9 mouse cellular contexts compared by ENCODE assay signal in genomic region chr1:34579782-34580356, GRCm38 (mm10). TPM values are rescaled to one million over a fixed set of nuclear protein-coding genes. Genes with fewer than 3 reads are reported as not detected.
DNase-seq lines count a peak whose midpoint lies in the region; ATAC-seq and TF ChIP-seq lines count a peak whose summit lies in the region.
"Had no signal": no experiment of that assay in that cellular context is flagged by ENCODE, and none has a peak within 500 bp of the region (broad histone marks: within the 10 kb centered on the region; RNA-seq: fewer than 3 reads in every experiment).

No protein-coding gene starts in this region.

- 3% methylated on average over 18 of the region's 18 CpGs for WGBS in liver, embryonic 11.5 days
- 1% methylated on average over 18 of the region's 18 CpGs for WGBS in embryonic facial prominence, embryonic 12.5 days
- WGBS in midbrain, postnatal 0 days, result 2% methylated on average over 18 of the region's 18 CpGs

- no peak overlapping the region for H3K27ac ChIP-seq in liver, embryonic 11.5 days (ENCODE audit: low read depth, low read length)
- H3K27ac ChIP-seq in embryonic facial prominence, embryonic 12.5 days, result no peak overlapping the region
- H3K27ac ChIP-seq in layer of hippocampus, adult 2 months, result peak overlapping the region; percentile 97
- peak overlapping the region; percentile 86 for H3K27ac ChIP-seq in midbrain, postnatal 0 days (ENCODE audit: low read depth, low read length)
- H3K27ac ChIP-seq: macrophage had no signal

- ATAC-seq in liver, embryonic 11.5 days (replicated peaks; ENCODE audit: low FRiP score), result peak; percentile 36; the same call in 1 of the 2 replicates
- ATAC-seq in embryonic facial prominence, embryonic 12.5 days (ENCODE audit: insufficient number of reproducible peaks, insufficient read depth, low FRiP score, low TSS enrichment), result no peak
- ATAC-seq in midbrain, postnatal 0 days (ENCODE audit: low FRiP score), result peak; percentile 71

- H3K9ac ChIP-seq in liver, embryonic 11.5 days (ENCODE audit: low read depth, low read length), result no peak overlapping the region
- no peak overlapping the region for H3K9ac ChIP-seq in embryonic facial prominence, embryonic 12.5 days
- H3K9ac ChIP-seq in midbrain, postnatal 0 days (replicated peaks; ENCODE audit: low read length, poor library complexity, severe bottlenecking), result peak overlapping the region; percentile 59

- H3K36me3 ChIP-seq in liver, embryonic 11.5 days (ENCODE audit: control insufficient read depth, insufficient read depth, low read length), result no peaks in the 10 kb centered on the region
- no peaks in the 10 kb centered on the region for H3K36me3 ChIP-seq in embryonic facial prominence, embryonic 12.5 days
- no peaks in the 10 kb centered on the region for H3K36me3 ChIP-seq in midbrain, postnatal 0 days (ENCODE audit: insufficient read depth, low read length)

- TF ChIP-seq CTCF in layer of hippocampus, adult 2 months (conservative IDR thresholded peaks at IDR 0.05), result peak; percentile 31
- peak; percentile 42 for TF ChIP-seq CTCF in midbrain, postnatal 0 days (IDR thresholded peaks at IDR 0.05)

- H3K4me3 ChIP-seq in liver, embryonic 11.5 days (ENCODE audit: low read depth, low read length), result peak overlapping the region; percentile 36; the same call in 1 of the 2 replicates
- peak overlapping the region; percentile 41 for H3K4me3 ChIP-seq in embryonic facial prominence, embryonic 12.5 days
- peak overlapping the region; percentile 68 for H3K4me3 ChIP-seq in layer of hippocampus, adult 2 months
- H3K4me3 ChIP-seq in midbrain, postnatal 0 days (ENCODE audit: low read depth, low read length), result peak overlapping the region; percentile 56

- H3K9me3 ChIP-seq in liver, embryonic 11.5 days (ENCODE audit: control insufficient read depth, low read length), result no peaks in the 10 kb centered on the region
- no peaks in the 10 kb centered on the region for H3K9me3 ChIP-seq in embryonic facial prominence, embryonic 12.5 days
- H3K9me3 ChIP-seq in midbrain, postnatal 0 days (ENCODE audit: low read length), result no peaks in the 10 kb centered on the region

- DNase-seq in liver, embryonic 11.5 days (ENCODE audit: low spot score), result no peak
- no peak for DNase-seq in liver
- DNase-seq in layer of hippocampus, adult 2 months (ENCODE audit: low spot score in 2 of 2), result peak; percentile 39 to 50
- DNase-seq in midbrain, postnatal 0 days (ENCODE audit: low spot score), result peak; percentile 26
- DNase-seq in kidney, adult 8-10 months, result no peak
- no peak for DNase-seq in adrenal gland, adult 2 months
- no peak for DNase-seq in embryo, embryonic 10.5 days (ENCODE audit: low spot score)

- H3K4me1 ChIP-seq in liver, embryonic 11.5 days (replicated peaks; ENCODE audit: control insufficient read depth, insufficient read depth, low read length), result no peaks in the 10 kb centered on the region
- no peaks in the 10 kb centered on the region for H3K4me1 ChIP-seq in embryonic facial prominence, embryonic 12.5 days
- peaks cover 9% of the 10 kb centered on the region; the same call in 1 of the 2 replicates for H3K4me1 ChIP-seq in midbrain, postnatal 0 days (ENCODE audit: insufficient read depth, low read length)

- peak overlapping the region; percentile 67 for H3K4me2 ChIP-seq in liver, embryonic 11.5 days
- peak overlapping the region; percentile 78 for H3K4me2 ChIP-seq in embryonic facial prominence, embryonic 12.5 days (replicated peaks)
- peak overlapping the region; percentile 77 for H3K4me2 ChIP-seq in midbrain, postnatal 0 days (ENCODE audit: low read depth, low read length, poor library complexity, severe bottlenecking)

- H3K27me3 ChIP-seq in liver, embryonic 11.5 days (replicated peaks; ENCODE audit: control insufficient read depth, insufficient read depth, low read length), result peaks cover 24% of the 10 kb centered on the region
- peaks cover 29% of the 10 kb centered on the region for H3K27me3 ChIP-seq in embryonic facial prominence, embryonic 12.5 days
- H3K27me3 ChIP-seq in midbrain, postnatal 0 days (ENCODE audit: insufficient read depth, low read length), result no peaks in the 10 kb centered on the region

RNA-seq across cellular contexts. Expression of gene Amer3, which starts 0.4 kb away (rescaled TPM):
- not detected in 2 replicates for polyA plus RNA-seq in liver, embryonic 11.5 days (2014; fragmentation: Nextera tagmentation; extraction: Ambion mirVana)
- 0.87 and 1.5 TPM in 2 replicates for polyA plus RNA-seq in embryonic facial prominence, embryonic 12.5 days (2016; fragmentation: Nextera tagmentation; extraction: Ambion mirVana)
- total RNA-seq in layer of hippocampus, adult 2 months (2021), result 10 to 100 TPM; 41.0 to 43.8 TPM
- total RNA-seq in midbrain, postnatal 0 days (2014; rRNA removed), result 62.3 and 67.5 TPM in 2 replicates
- polyA plus RNA-seq in midbrain, postnatal 0 days (2015; fragmentation: Nextera tagmentation; extraction: Ambion mirVana), result 23.6 and 25.3 TPM in 2 replicates
- under 1 TPM; 0.63 to 0.97 TPM for total RNA-seq in adrenal gland, adult 2 months (2021)
- 0.16 and 0.57 TPM in 2 replicates for polyA plus RNA-seq in adrenal gland, adult 2 months (2012; rRNA removed)
- polyA plus RNA-seq: macrophage had no signal

RNA-seq across cellular contexts. Expression of gene Prss40, which starts 19.1 kb away (rescaled TPM):
- not detected in 2 replicates for polyA plus RNA-seq in liver, embryonic 11.5 days (2014; fragmentation: Nextera tagmentation; extraction: Ambion mirVana)
- not detected in 2 replicates for polyA plus RNA-seq in embryonic facial prominence, embryonic 12.5 days (2016; fragmentation: Nextera tagmentation; extraction: Ambion mirVana)
- total RNA-seq in layer of hippocampus, adult 2 months (2021), result not detected
- not detected in 2 replicates for total RNA-seq in midbrain, postnatal 0 days (2014; rRNA removed)
- 0.18 and 0.19 TPM in 2 replicates for polyA plus RNA-seq in midbrain, postnatal 0 days (2015; fragmentation: Nextera tagmentation; extraction: Ambion mirVana)
- total RNA-seq in adrenal gland, adult 2 months (2021), result not detected
- not detected in 2 replicates for polyA plus RNA-seq in adrenal gland, adult 2 months (2012; rRNA removed)
- polyA plus RNA-seq: macrophage had no signal

RNA-seq across cellular contexts. Expression of gene Cfc1, which starts 44.4 kb away (rescaled TPM):
- polyA plus RNA-seq in liver, embryonic 11.5 days (2014; fragmentation: Nextera tagmentation; extraction: Ambion mirVana), result not detected in 2 replicates
- 0.22 and 0.36 TPM in 2 replicates for polyA plus RNA-seq in embryonic facial prominence, embryonic 12.5 days (2016; fragmentation: Nextera tagmentation; extraction: Ambion mirVana)
- under 1 TPM in 1 of 2 experiments, not detected in 1; 0.36 TPM for total RNA-seq in layer of hippocampus, adult 2 months (2021)
- not detected in 2 replicates for total RNA-seq in midbrain, postnatal 0 days (2014; rRNA removed)
- 0.44 and 1.2 TPM in 2 replicates for polyA plus RNA-seq in midbrain, postnatal 0 days (2015; fragmentation: Nextera tagmentation; extraction: Ambion mirVana)
- total RNA-seq in adrenal gland, adult 2 months (2021), result not detected
- polyA plus RNA-seq in adrenal gland, adult 2 months (2012; rRNA removed), result not detected in 2 replicates
- polyA plus RNA-seq: macrophage had no signal

Comparison
In these comparisons a context has a peak if more than half of its experiments do, and no peak if none do; other contexts are left out.
1. DNase-seq: peak in layer of hippocampus, adult 2 months (2 of 2) and midbrain, postnatal 0 days (single experiment); none in liver, embryonic 11.5 days (single experiment), liver (single experiment), kidney, adult 8-10 months (0 of 2), adrenal gland, adult 2 months (single experiment) and embryo, embryonic 10.5 days (single experiment).
2. H3K27ac ChIP-seq: peak in layer of hippocampus, adult 2 months (single experiment) and midbrain, postnatal 0 days (single experiment); none in liver, embryonic 11.5 days (single experiment) and embryonic facial prominence, embryonic 12.5 days (single experiment).
3. Peak in every context shown above with its lines, with median percentiles within 50 percentile points of each other: H3K4me2 ChIP-seq and H3K4me3 ChIP-seq.